Mouse (Mus musculus) CH12.LX (cell line): ENCODE data around the gene Phc1. TPM values are rescaled to one million over a fixed set of nuclear protein-coding genes. Genes with fewer than 3 reads are reported as not detected.

Experiments used
- DNase-seq: peaks from one replicate; pipeline ENCODE4 v3.0.0-alpha.2; 2013; ENCODE audit errors: extremely low read depth
- H3K27ac ChIP-seq: 2 replicates; pipeline ENCODE4 v1.5.1; 2012; ENCODE audit warnings: low read depth, mild to moderate bottlenecking, control low read depth, moderate library complexity; ENCODE audit not compliant: insufficient read depth
- H3K27me3 ChIP-seq: replicated peaks from 2 replicates; pipeline ENCODE3; 2012; ENCODE audit warnings: inconsistent platforms
- H3K36me3 ChIP-seq, 2 experiments: replicated peaks in 1 of 2; 2 replicates each; pipeline versions ENCODE3 to v1.6.1; 2012; ENCODE audit warnings: inconsistent platforms in 1 of 2, low read length in 1 of 2, mild to moderate bottlenecking in 1 of 2, mixed read lengths in 1 of 2, moderate library complexity in 1 of 2; ENCODE audit not compliant: control insufficient read depth in 1 of 2, insufficient read depth in 1 of 2
- H3K4me1 ChIP-seq, 2 experiments: 2 replicates each; pipeline ENCODE4 v1.6.1; 2012; ENCODE audit warnings: inconsistent platforms in 1 of 2, moderate library complexity in 1 of 2; ENCODE audit not compliant: insufficient read depth in 2 of 2, control insufficient read depth in 1 of 2
- H3K4me2 ChIP-seq: 2 replicates; pipeline ENCODE4 v1.6.1; 2012; ENCODE audit warnings: low read depth, mild to moderate bottlenecking, control low read depth; ENCODE audit not compliant: poor library complexity, insufficient read depth, severe bottlenecking
- H3K4me3 ChIP-seq, 3 experiments: fragments of 150-350 bp in 1 of 3; sonication (generic) in 1 of 3; replicated peaks in 1 of 3; 2 replicates each; pipeline versions ENCODE3 to v1.5.1; 2011 to 2012; ENCODE audit warnings: low read depth in 2 of 3, low read length in 2 of 3, mild to moderate bottlenecking in 2 of 3, moderate library complexity in 2 of 3, control low read depth in 1 of 3, improper control_type of control experiment in 1 of 3, inconsistent platforms in 1 of 3, mixed read lengths in 1 of 3; ENCODE audit not compliant: poor library complexity in 1 of 3
- H3K79me2 ChIP-seq: replicated peaks from 2 replicates; pipeline ENCODE4 v1.6.1; 2012; ENCODE audit warnings: mild to moderate bottlenecking, moderate library complexity; ENCODE audit not compliant: control insufficient read depth, poor library complexity, insufficient read depth, severe bottlenecking; ENCODE audit errors: extremely low read depth
- H3K9ac ChIP-seq: 2 replicates; pipeline ENCODE4 v1.6.1; 2012; ENCODE audit warnings: low read depth, mild to moderate bottlenecking, control low read depth, moderate library complexity; ENCODE audit not compliant: insufficient read depth
- H3K9me3 ChIP-seq: replicated peaks from 2 replicates; pipeline ENCODE3; 2012; ENCODE audit warnings: low read length, inconsistent platforms, mixed read lengths
- CHD1 ChIP-seq: IDR thresholded peaks from 2 replicates; pipeline ENCODE4 v1.6.1; 2012; ENCODE audit warnings: low read depth, low read length, improper control_type of control experiment, inconsistent platforms
- EP300 ChIP-seq: IDR thresholded peaks from 2 replicates; pipeline ENCODE4 v1.6.1; 2011; ENCODE audit warnings: low read length, improper control_type of control experiment
- GABPA ChIP-seq: IDR thresholded peaks from 2 replicates; pipeline ENCODE4 v1.6.1; 2012; ENCODE audit warnings: low read depth, low read length, improper control_type of control experiment, inconsistent platforms; ENCODE audit not compliant: insufficient replicate concordance
- JUN ChIP-seq: IDR thresholded peaks from 2 replicates; pipeline ENCODE4 v1.6.1; 2011; ENCODE audit warnings: low read depth, mild to moderate bottlenecking, low read length, improper control_type of control experiment, moderate library complexity; ENCODE audit not compliant: insufficient read depth
- KAT2A ChIP-seq: IDR thresholded peaks from 2 replicates; pipeline ENCODE4 v1.6.1; 2012; ENCODE audit warnings: low read length, improper control_type of control experiment, inconsistent platforms; ENCODE audit not compliant: insufficient replicate concordance
- MAZ ChIP-seq: IDR thresholded peaks from 2 replicates; pipeline ENCODE4 v1.6.1; 2012; ENCODE audit warnings: low read depth, mild to moderate bottlenecking, inconsistent platforms, low read length, improper control_type of control experiment, moderate library complexity
- NELFE ChIP-seq: IDR thresholded peaks from 2 replicates; pipeline ENCODE4 v1.6.1; 2011; ENCODE audit warnings: low read depth, low read length, improper control_type of control experiment
- NRF1 ChIP-seq: IDR thresholded peaks from 2 replicates; pipeline ENCODE4 v1.6.1; 2014; ENCODE audit warnings: low read depth, mild to moderate bottlenecking, inconsistent platforms, low read length, improper control_type of control experiment, moderate library complexity
- PAX5 ChIP-seq: IDR thresholded peaks from 2 replicates; pipeline ENCODE4 v1.6.1; 2012; ENCODE audit warnings: low read length, inconsistent platforms, mixed read lengths
- RCOR1 ChIP-seq: conservative IDR thresholded peaks from 2 replicates; pipeline ENCODE4 v1.6.1; 2012; ENCODE audit warnings: low read depth, mild to moderate bottlenecking, inconsistent platforms, low read length, improper control_type of control experiment
- SIN3A ChIP-seq: IDR thresholded peaks from 2 replicates; pipeline ENCODE4 v1.6.1; 2012; ENCODE audit warnings: low read length, improper control_type of control experiment, inconsistent platforms
- TCF12 ChIP-seq: IDR thresholded peaks from 2 replicates; pipeline ENCODE4 v1.6.1; 2014; ENCODE audit warnings: low read depth, mild to moderate bottlenecking, inconsistent platforms, low read length, improper control_type of control experiment
- UBTF ChIP-seq: IDR thresholded peaks from 2 replicates; pipeline ENCODE4 v1.6.1; 2012; ENCODE audit warnings: low read depth, mild to moderate bottlenecking, inconsistent platforms, low read length, improper control_type of control experiment, moderate library complexity
- USF1 ChIP-seq: IDR thresholded peaks from 2 replicates; pipeline ENCODE4 v1.6.1; 2014; ENCODE audit warnings: low read depth, mild to moderate bottlenecking, inconsistent platforms, low read length, improper control_type of control experiment
- ZC3H11A ChIP-seq: IDR thresholded peaks from 2 replicates; pipeline ENCODE4 v1.6.1; 2012; ENCODE audit warnings: low read depth, mild to moderate bottlenecking, inconsistent platforms, low read length, improper control_type of control experiment
- ZKSCAN1 ChIP-seq: IDR thresholded peaks from 2 replicates; pipeline ENCODE4 v1.6.1; 2012; ENCODE audit warnings: low read depth, inconsistent platforms, low read length, improper control_type of control experiment, borderline replicate concordance
- ZNF384 ChIP-seq: IDR thresholded peaks from 2 replicates; pipeline ENCODE4 v1.6.1; 2012; ENCODE audit warnings: low read depth, low read length, improper control_type of control experiment, inconsistent platforms
- dilution Hi-C: fragments of 300-500 bp; cut with MboI; formaldehyde crosslinking; loops from 2 replicates; pipeline ENCODE4 v1.14.3; 2020; ENCODE audit warnings: low sequenced_read_pairs; ENCODE audit not compliant: extremely low pct_unique_long_range_greater_than_20kb, extremely low pct_ligation_motif_present
- in situ Hi-C: fragments of 300-500 bp; cut with MboI; formaldehyde crosslinking; loops from 3 replicates; pipeline ENCODE4 v1.14.3; 2019; ENCODE audit warnings: low sequenced_read_pairs, low pct_ligation_motif_present, low pct_unique_long_range_greater_than_20kb, mixed read lengths
- polyA plus RNA-seq: library from polyadenylated mRNA; unstranded; fragments of >175 nt; gene quantifications from 2 replicates; pipeline ENCODE4 v1.2.1, GENCODE M21; 2012; ENCODE audit warnings: low read depth; ENCODE audit not compliant: insufficient read length
- total RNA-seq, 2 experiments: library from RNA; depleted of rRNA; stranded (reverse); fragments of 300-350 nt in 1 of 2; fragments of >200 nt in 1 of 2; gene quantifications; 2 replicates each; pipeline ENCODE4 v1.2.3; 2012 to 2014

The Phc1 gene
- total and polyA plus RNA-seq, 3 experiments = 2.9 to 13.8 (median 6.5) TPM

GRCm38 (mm10) chr6:122303526-122303925 lies 36.8 kb downstream of the Phc1 start:
- Histone ChIP-seq H3K27ac (no peak overlapping the region), H3K79me2 (no peaks in the 10 kb centered on the region), H3K9me3 (no peaks in the 10 kb centered on the region), H3K36me3 (no peaks in the 10 kb centered on the region), H3K4me2 (no peak overlapping the region), H3K9ac (no peak overlapping the region), H3K4me1 (peaks cover 0 to 55% of the 10 kb centered on the region in 2 experiments; a peak in 3 of 4 replicates), H3K27me3 (no peaks in the 10 kb centered on the region), H3K4me3 (no peak overlapping the region)
- dilution Hi-C loops (no loop called here), in situ Hi-C loops (no loop called here)
- no peak for DNase-seq
- TF ChIP-seq NELFE (no peak), NRF1 (no peak), ZNF384 (no peak), KAT2A (no peak), TCF12 (no peak), CHD1 (no peak), GABPA (no peak), JUN (no peak), MAZ (no peak), ZC3H11A (no peak)

GRCm38 (mm10) chr6:122302661-122303060 lies 37.7 kb downstream of the Phc1 start:
- Histone ChIP-seq H3K4me2 (no peak overlapping the region), H3K9me3 (no peaks in the 10 kb centered on the region), H3K9ac (no peak overlapping the region), H3K79me2 (no peaks in the 10 kb centered on the region), H3K4me1 (peaks cover 0 to 53% of the 10 kb centered on the region in 2 experiments; a peak in 3 of 4 replicates), H3K27me3 (no peaks in the 10 kb centered on the region), H3K36me3 (no peaks in the 10 kb centered on the region), H3K4me3 (no peak overlapping the region), H3K27ac (no peak overlapping the region)
- no peak for TF ChIP-seq NELFE
- TF ChIP-seq ZKSCAN1 = no peak
- no peak for TF ChIP-seq RCOR1
- no peak for DNase-seq
- dilution Hi-C loops (no loop called here), in situ Hi-C loops (no loop called here)

GRCm38 (mm10) chr6:122302121-122302520 lies 38.2 kb downstream of the Phc1 start:
- DNase-seq = no peak
- in situ Hi-C loops (no loop called here), dilution Hi-C loops (no loop called here)
- Histone ChIP-seq H3K4me2 (no peak overlapping the region), H3K27ac (no peak overlapping the region), H3K27me3 (no peaks in the 10 kb centered on the region), H3K9me3 (no peaks in the 10 kb centered on the region), H3K36me3 (no peaks in the 10 kb centered on the region), H3K9ac (no peak overlapping the region), H3K79me2 (no peaks in the 10 kb centered on the region), H3K4me3 (no peak overlapping the region), H3K4me1 (peaks cover 0 to 48% of the 10 kb centered on the region in 2 experiments; a peak in 3 of 4 replicates)
- no peak for TF ChIP-seq ZKSCAN1
- no peak for TF ChIP-seq SIN3A
- TF ChIP-seq UBTF = no peak
- TF ChIP-seq JUN = no peak
- TF ChIP-seq NELFE = no peak
- no peak for TF ChIP-seq EP300
- TF ChIP-seq GABPA = no peak
- no peak for TF ChIP-seq MAZ
- TF ChIP-seq USF1 = no peak
- TF ChIP-seq PAX5 = no peak
